Mouse (Mus musculus): ENCODE results near the gene Hoxa6. TPM values are rescaled to one million over a fixed set of nuclear protein-coding genes. Genes with fewer than 3 reads are reported as not detected.

The Hoxa6 gene
- total and polyA plus RNA-seq, 3 experiments, result 0.58 to 2.2 (median 2.1) TPM

- no peak for TF ChIP-seq RAD21 (IDR thresholded peaks at IDR 0.05; ENCODE audit: low read depth, low read length)
- no peak for TF ChIP-seq JUND (conservative IDR thresholded peaks at IDR 0.05; ENCODE audit: low read depth, low read length)
- TF ChIP-seq NELFE (IDR thresholded peaks at IDR 0.05; ENCODE audit: low read depth, low read length), result no peak
- no peak for TF ChIP-seq ZMIZ1 (IDR thresholded peaks at IDR 0.05; ENCODE audit: low read depth, low read length)
- TF ChIP-seq ZKSCAN1 (IDR thresholded peaks at IDR 0.05; ENCODE audit: borderline replicate concordance, low read depth, low read length), result no peak
- TF ChIP-seq CHD2 (IDR thresholded peaks at IDR 0.05; ENCODE audit: low read length), result no peak
- no peak for TF ChIP-seq ETS1 (conservative IDR thresholded peaks at IDR 0.05; ENCODE audit: low read depth, low read length)
- TF ChIP-seq KAT2A (IDR thresholded peaks at IDR 0.05; ENCODE audit: insufficient replicate concordance, low read length), result no peak
- Histone ChIP-seq H3K27ac (ENCODE audit: insufficient read depth, low read depth) (no peak within 1 kb of the TSS), H3K9me3 (replicated peaks; ENCODE audit: low read length) (peaks cover 49% of the 10 kb centered on the region), H3K9ac (ENCODE audit: insufficient read depth, low read depth) (no peak within 1 kb of the TSS), H3K36me3 (replicated peaks in 1 of 2; ENCODE audit: control insufficient read depth in 1 of 2, insufficient read depth in 1 of 2, low read length in 1 of 2) (peaks cover 23 to 51% of the 10 kb centered on the region in 2 experiments), H3K4me1 (ENCODE audit: control insufficient read depth in 1 of 2, insufficient read depth in 2 of 2) (no peaks in the 10 kb centered on the region), H3K79me2 (replicated peaks; ENCODE audit: control insufficient read depth, extremely low read depth, insufficient read depth, poor library complexity, severe bottlenecking) (no peaks in the 10 kb centered on the region), H3K4me3 (replicated peaks in 1 of 3; ENCODE audit: low read depth in 2 of 3, low read length in 2 of 3, poor library complexity in 1 of 3) (no peak within 1 kb of the TSS), H3K27me3 (replicated peaks) (no peaks in the 10 kb centered on the region), H3K4me2 (ENCODE audit: insufficient read depth, low read depth, poor library complexity, severe bottlenecking) (no peak within 1 kb of the TSS)
- in situ Hi-C loops (cut with MboI; ENCODE audit: low pct_ligation_motif_present, low pct_unique_long_range_greater_than_20kb, low sequenced_read_pairs), result loop anchor here (25.0 kb wide), 1 partner anchor 192 kb away; the partner anchor contains the start of gene Skap2
- no peak for DNase-seq (ENCODE audit: extremely low read depth)
- dilution Hi-C loops (cut with MboI; ENCODE audit: extremely low pct_ligation_motif_present, extremely low pct_unique_long_range_greater_than_20kb, low sequenced_read_pairs), result no loop called here
Observed at GRCm38 (mm10) chr6:52204050-52204752, 4.3 kb downstream of the Hoxa6 start, which contains the start of gene Hoxa5. Gene Hoxa5 (minus strand): TSS chr6:52204587.

GRCm38 (mm10) chr6:52203371-52204049, 5.0 kb downstream of the Hoxa6 start:
- H3K79me2 ChIP-seq (replicated peaks; ENCODE audit: control insufficient read depth, extremely low read depth, insufficient read depth, poor library complexity, severe bottlenecking), result no peaks in the 10 kb centered on the region
- no peak overlapping the region for H3K27ac ChIP-seq (ENCODE audit: insufficient read depth, low read depth)
- in situ Hi-C loops (cut with MboI; ENCODE audit: low pct_ligation_motif_present, low pct_unique_long_range_greater_than_20kb, low sequenced_read_pairs), result loop anchor here (25.0 kb wide), 1 partner anchor 191 kb away; the partner anchor contains the start of gene Skap2
- peaks cover 44% of the 10 kb centered on the region for H3K9me3 ChIP-seq (replicated peaks; ENCODE audit: low read length)
- no peaks in the 10 kb centered on the region for H3K4me1 ChIP-seq (ENCODE audit: control insufficient read depth in 1 of 2, insufficient read depth in 2 of 2)
- H3K9ac ChIP-seq (ENCODE audit: insufficient read depth, low read depth), result no peak overlapping the region
- DNase-seq (ENCODE audit: extremely low read depth), result no peak
- H3K4me2 ChIP-seq (ENCODE audit: insufficient read depth, low read depth, poor library complexity, severe bottlenecking), result no peak overlapping the region
- no peaks in the 10 kb centered on the region for H3K27me3 ChIP-seq (replicated peaks)
- TF ChIP-seq TCF12 (IDR thresholded peaks at IDR 0.05; ENCODE audit: low read depth, low read length), result no peak
- TF ChIP-seq PAX5 (IDR thresholded peaks at IDR 0.05; ENCODE audit: low read length), result no peak
- H3K4me3 ChIP-seq (replicated peaks in 1 of 3; ENCODE audit: low read depth in 2 of 3, low read length in 2 of 3, poor library complexity in 1 of 3), result no peak overlapping the region
- H3K36me3 ChIP-seq (replicated peaks in 1 of 2; ENCODE audit: control insufficient read depth in 1 of 2, insufficient read depth in 1 of 2, low read length in 1 of 2), result peaks cover 23 to 49% of the 10 kb centered on the region in 2 experiments
- dilution Hi-C loops (cut with MboI; ENCODE audit: extremely low pct_ligation_motif_present, extremely low pct_unique_long_range_greater_than_20kb, low sequenced_read_pairs), result no loop called here

- peaks cover 23 to 45% of the 10 kb centered on the region in 2 experiments for H3K36me3 ChIP-seq (replicated peaks in 1 of 2; ENCODE audit: control insufficient read depth in 1 of 2, insufficient read depth in 1 of 2, low read length in 1 of 2)
- H3K79me2 ChIP-seq (replicated peaks; ENCODE audit: control insufficient read depth, extremely low read depth, insufficient read depth, poor library complexity, severe bottlenecking), result no peaks in the 10 kb centered on the region
- peaks cover 39% of the 10 kb centered on the region for H3K9me3 ChIP-seq (replicated peaks; ENCODE audit: low read length)
- no peaks in the 10 kb centered on the region for H3K27me3 ChIP-seq (replicated peaks)
- no peak overlapping the region for H3K9ac ChIP-seq (ENCODE audit: insufficient read depth, low read depth)
- dilution Hi-C loops (cut with MboI; ENCODE audit: extremely low pct_ligation_motif_present, extremely low pct_unique_long_range_greater_than_20kb, low sequenced_read_pairs) (no loop called here), in situ Hi-C loops (cut with MboI; ENCODE audit: low pct_ligation_motif_present, low pct_unique_long_range_greater_than_20kb, low sequenced_read_pairs) (loop anchor here (25.0 kb wide), 1 partner anchor 191 kb away; the partner anchor contains the start of gene Skap2)
- TF ChIP-seq CHD2 (IDR thresholded peaks at IDR 0.05; ENCODE audit: low read length) (no peak), TBP (conservative IDR thresholded peaks at IDR 0.05; ENCODE audit: low read depth, low read length) (no peak), E2F4 (IDR thresholded peaks at IDR 0.05; ENCODE audit: insufficient replicate concordance, low read depth, low read length) (no peak), SIN3A (IDR thresholded peaks at IDR 0.05; ENCODE audit: low read length) (no peak), MYC (IDR thresholded peaks at IDR 0.05; ENCODE audit: low read depth, low read length) (no peak), RCOR1 (conservative IDR thresholded peaks at IDR 0.05; ENCODE audit: low read depth, low read length) (no peak), MAZ (IDR thresholded peaks at IDR 0.05; ENCODE audit: low read depth, low read length) (no peak), NELFE (IDR thresholded peaks at IDR 0.05; ENCODE audit: low read depth, low read length) (no peak), MAX (IDR thresholded peaks at IDR 0.05; ENCODE audit: low read length) (no peak), CHD1 (IDR thresholded peaks at IDR 0.05; ENCODE audit: low read depth, low read length) (no peak), IRF4 (IDR thresholded peaks at IDR 0.05; ENCODE audit: low read depth, low read length) (no peak), USF2 (conservative IDR thresholded peaks at IDR 0.05; ENCODE audit: low read depth, low read length) (no peak), EP300 (IDR thresholded peaks at IDR 0.05; ENCODE audit: low read length) (no peak), MXI1 (IDR thresholded peaks at IDR 0.05; ENCODE audit: low read depth, low read length) (no peak)
- no peak for DNase-seq (ENCODE audit: extremely low read depth)
- H3K4me3 ChIP-seq (replicated peaks in 1 of 3; ENCODE audit: low read depth in 2 of 3, low read length in 2 of 3, poor library complexity in 1 of 3), result no peak overlapping the region
- no peak overlapping the region for H3K4me2 ChIP-seq (ENCODE audit: insufficient read depth, low read depth, poor library complexity, severe bottlenecking)
- H3K4me1 ChIP-seq (ENCODE audit: control insufficient read depth in 1 of 2, insufficient read depth in 2 of 2), result 0 out of 4 replicates have a peak, but pooled peaks cover 0 to under 1% of the 10 kb centered on the region in 2 experiments
- no peak overlapping the region for H3K27ac ChIP-seq (ENCODE audit: insufficient read depth, low read depth)
Observed at GRCm38 (mm10) chr6:52203121-52203370, 5.5 kb downstream of the Hoxa6 start.

Measured in CH12.LX (cell line).